Mouse (Mus musculus): ENCODE measurements around the gene Vps41.

Gene Vps41

DNA sequence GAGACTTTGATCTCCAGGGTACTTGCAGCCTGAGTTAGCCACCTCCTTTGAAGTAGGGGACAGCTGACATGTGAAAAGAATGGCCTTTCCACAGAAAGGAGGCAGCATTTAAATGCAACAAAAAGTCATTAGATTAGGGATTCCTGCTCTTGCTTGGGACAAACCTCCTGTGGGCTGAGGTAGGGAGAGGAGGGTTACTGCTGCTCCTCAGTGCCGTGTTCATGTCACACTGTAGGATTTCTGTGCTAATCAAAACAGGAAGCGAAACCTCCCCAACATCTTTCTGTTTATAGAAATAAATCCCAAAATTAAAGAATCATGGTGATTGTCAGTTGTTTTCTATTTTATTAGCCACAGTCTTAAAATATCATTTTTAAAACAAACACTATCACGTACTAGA, 77.4 kb downstream of the Vps41 start:
- no peak for DNase-seq (ENCODE audit: low spot score)

DNA sequence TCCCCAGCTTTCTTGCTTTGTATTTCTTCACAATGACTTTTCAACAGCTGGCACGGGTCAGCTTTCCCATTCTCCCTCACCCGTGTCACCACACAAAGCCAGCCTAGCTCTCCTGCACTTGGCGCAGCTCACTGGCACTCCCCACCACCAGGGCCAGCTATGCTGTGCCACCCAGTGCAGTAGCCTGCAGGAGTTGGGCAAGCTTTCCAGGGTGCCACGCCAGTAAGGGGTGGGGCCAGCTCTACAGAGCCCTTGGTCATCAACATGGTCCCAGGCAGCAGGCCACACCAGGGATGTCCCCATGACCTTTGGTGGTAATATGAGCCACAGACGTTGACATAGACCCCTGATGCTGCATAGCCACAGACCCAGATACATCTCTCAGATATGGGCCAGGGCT, 80.5 kb downstream of the Vps41 start:
- DNase-seq (ENCODE audit: low spot score): no peak

DNA sequence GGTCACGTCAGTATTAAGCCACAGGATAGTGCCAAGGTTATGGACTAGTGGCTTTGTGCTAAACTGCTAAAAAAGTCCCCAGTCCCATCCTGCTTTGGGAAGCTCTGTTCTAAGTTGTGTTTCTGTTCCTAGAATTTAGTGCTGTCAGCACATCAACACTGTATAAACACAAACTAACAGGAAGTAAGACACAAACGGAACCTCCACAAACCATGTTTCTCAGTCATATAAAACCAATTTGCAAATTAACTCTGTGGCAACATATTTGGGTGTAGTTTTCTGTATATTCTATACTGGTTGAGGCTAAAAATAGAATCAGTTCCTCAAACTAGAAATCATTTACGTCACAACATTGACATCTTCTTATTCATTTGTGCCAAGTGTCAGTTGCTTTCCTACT, 83.3 kb downstream of the Vps41 start:
- no peak for DNase-seq (ENCODE audit: low spot score)

DNA sequence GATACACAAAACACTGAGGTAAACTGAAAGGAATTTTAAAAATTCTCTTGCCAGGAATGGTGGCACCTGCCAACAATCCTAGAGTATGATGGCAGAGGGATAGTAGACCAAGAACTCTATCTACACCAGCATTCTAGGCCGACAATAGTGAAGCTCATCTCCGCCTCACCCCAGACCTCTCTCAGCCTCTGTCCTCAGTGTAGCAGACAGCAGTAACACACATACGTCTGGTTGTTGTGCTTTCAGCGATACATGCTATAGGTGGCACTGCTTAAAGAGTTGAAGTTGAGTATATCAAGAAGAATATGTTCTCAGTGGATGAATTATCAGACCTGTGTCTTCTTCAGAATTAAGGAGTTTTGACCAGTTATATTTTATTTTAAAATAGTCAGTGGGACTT, 92.4 kb downstream of the Vps41 start:
- DNase-seq (ENCODE audit: low spot score): no peak

DNA sequence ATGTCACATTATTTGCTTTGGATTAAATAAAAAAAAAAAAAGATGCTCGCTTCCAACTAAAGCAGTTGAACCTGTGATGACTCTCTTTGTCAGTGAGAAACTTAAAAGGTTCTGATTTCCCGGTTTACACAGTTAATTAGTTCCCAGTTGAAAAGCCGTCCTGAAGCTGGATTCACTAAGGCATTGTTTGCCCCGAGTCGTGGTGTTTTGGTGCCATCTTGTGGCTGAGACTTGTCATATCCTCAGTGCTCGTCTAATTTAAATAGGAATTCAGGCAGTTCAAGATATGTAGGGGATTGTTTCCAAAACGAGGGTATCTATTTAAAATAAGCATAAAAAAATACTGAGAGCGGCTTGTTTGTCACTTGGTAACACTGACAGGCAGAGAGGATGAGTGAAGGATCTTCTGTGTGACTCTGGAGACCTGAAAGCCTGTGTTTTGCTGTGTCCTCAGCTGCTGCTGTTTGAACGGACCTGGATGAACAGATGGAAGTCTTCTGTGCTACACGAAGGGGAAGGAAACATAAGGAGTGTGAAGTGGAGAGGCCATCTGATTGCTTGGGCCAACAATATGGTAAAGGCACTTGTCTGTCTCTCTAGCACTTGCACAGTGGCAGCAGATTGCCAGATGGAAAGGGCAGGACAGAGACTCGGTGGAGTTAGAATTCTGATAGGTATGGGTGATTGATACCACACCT, 93.0 kb downstream of the Vps41 start:
- DNase-seq (ENCODE audit: low spot score): peak; percentile 76

DNA sequence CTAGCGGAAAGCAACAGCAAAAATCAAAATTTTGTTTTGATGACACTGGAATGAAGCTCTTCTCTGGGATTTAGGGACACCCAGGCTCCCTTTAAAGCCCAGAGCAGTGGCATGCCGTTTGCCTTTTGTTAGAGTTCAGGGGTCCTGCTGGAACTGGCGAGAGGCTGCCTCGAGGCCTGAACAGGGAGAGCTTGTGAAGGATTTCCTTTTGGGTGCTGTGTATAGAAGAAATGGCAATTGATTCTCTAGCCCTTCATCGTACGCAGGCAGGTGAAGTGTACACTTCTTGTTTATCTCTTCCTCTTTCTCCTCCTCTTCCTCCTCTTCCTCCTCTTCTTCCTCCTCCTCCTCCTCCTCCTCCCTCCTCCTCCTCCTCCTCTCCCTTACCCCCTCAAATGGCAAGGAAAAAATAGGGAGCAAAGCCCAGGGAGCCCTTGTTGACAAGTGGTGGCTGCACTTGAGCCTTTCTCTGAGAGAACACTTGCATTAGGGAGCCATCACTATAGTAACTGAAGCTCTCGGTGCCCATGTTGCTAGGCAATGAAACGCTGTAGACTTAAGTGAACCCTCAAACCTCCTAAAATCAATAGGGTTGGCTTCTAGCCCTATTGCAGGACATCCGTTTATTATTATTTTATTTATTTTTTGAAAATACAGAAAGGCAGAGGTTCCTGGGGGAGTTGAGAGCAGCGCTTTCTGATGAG, 107.5 kb downstream of the Vps41 start:
- DNase-seq (ENCODE audit: low spot score): no peak

DNA sequence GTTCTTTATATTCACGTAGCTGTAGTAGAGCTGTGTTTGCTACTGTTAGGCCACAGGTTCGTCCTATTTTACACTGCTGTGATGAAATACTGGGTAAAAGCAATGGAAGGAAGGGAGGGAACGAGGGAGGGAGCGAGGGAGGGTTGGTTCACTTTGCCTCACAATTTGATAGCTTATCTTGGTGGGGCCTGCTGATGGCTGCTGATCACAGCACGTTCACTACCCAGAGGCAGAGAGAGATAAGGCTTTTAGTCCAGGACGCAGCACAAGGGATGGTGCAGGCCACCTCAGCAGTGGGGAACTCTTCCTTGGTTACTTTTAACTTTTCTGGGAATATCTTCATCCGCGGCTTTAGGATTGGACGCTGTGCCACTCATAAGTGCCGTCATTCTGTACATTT, 109.9 kb downstream of the Vps41 start:
- no peak for DNase-seq (ENCODE audit: low spot score)

DNA sequence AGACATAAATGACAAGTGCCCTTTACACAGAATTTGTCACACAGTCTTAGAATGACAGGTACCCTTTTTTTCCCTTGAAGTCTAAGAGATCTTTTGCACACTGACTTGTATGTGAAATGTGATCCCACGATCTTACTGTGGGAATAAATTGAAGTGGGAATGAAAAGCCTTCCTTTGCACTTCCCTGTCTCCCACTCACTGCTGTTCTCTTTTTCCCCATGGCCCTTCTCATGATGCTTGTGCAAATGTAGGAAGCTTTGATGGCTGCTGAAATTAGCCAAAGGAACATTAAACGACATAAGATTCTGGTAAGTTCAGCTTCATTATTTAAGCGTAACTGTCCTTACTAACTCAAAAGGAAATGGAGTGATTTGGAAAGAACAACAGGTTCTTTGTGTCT, 113.4 kb downstream of the Vps41 start:
- DNase-seq (ENCODE audit: low spot score): no peak

DNA sequence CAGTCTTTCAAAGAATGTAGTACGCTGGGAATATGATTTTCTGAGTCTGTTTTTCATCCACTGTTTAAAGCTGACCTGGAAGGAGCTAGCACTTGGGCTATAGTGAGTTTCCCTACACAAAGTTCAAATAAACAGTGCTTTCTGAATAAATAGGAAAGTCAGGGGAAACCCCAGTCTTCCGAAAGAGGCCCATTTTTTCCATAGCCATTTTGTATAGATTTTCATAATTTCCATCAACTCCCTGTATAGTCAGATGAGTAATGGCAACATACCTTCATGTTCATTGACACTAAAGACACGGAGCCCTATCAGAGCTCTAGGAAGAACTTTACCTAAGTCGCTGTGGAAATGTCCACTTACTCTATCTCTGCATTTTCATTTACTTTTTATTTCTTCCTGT, 122.1 kb downstream of the Vps41 start:
- no peak for DNase-seq (ENCODE audit: low spot score)

DNA sequence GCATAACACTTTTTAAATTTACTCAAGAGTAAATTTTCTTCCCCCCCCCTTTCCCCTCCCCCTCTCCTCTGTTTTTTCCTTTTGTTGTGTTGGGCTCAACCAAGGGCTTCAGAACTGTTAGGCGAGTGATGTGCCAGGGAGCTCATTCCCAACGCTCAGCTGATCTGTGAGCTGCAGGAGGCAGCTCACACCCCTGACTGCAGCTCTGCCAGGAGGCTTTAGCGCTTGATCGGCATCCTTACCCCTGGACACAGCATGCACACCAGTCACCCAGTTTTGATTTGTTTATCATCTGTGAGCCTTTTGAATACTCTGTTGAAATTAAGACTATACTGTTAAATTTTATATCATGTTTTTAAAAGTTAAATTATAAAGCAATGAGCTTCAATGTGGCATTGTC, 123.3 kb downstream of the Vps41 start:
- no peak for DNase-seq (ENCODE audit: low spot score)

DNA sequence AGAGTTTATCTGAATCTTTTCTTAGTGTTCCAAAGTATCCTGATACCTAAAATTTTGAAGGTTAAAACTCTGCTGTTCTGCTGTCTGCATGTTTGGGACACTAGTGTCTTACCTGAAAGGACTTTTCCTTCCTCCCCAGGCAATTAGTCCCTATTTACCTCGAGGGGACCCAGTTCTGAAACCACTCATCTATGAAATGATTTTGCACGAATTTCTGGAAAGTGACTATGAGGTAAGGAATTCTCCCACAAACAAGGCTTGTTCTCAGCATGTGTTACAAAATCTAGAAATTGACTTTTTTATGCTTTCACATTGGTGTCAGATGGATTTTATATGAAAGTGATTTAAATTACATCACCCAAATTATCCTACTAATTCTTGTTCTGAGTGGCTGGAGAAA, 123.9 kb downstream of the Vps41 start:
- no peak for DNase-seq (ENCODE audit: low spot score)

DNA sequence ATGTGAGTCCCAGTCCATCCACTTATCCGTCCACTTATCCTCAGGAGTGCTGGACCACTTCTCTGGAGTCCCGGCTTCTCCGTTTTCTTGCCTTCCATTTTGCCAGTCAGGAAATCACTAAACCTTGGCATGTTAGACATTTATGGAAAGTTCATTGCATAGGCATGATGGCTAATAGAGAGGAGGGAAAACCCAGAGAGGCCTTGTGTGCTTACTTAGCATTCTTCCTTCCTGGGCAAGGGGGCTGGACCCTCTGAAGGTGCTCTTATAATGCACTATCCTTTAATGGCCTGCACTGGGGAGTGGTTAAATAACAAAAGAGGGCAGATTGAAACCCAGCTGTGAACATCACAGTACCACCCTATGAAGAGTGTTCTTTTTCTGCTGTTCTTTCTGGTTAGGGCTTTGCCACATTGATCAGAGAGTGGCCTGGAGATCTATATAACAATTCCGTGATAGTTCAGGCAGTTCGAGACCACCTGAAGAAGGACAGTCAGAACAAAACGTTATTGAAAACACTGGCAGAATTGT, 124.7 kb downstream of the Vps41 start:
- DNase-seq (ENCODE audit: low spot score): no peak

DNA sequence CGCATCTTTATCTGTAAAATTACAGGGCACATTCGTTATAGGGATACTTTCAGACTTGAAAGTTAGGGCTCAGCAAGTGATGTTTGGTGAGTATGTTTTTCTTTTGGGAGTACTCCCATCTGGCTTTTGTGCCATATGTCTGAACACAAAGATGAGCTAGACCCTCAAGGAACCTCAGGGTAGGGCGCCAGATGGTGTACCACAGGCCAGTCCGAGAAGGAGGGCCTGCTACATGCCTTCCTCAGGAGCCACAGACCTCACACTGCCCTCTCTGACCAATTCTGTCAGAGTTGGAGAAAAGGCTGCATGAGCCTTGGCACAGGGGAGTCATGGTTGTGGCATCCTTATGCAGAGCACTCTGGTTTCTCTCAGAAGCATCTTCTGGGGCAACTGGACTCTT, 125.5 kb downstream of the Vps41 start:
- DNase-seq (ENCODE audit: low spot score): no peak

DNA sequence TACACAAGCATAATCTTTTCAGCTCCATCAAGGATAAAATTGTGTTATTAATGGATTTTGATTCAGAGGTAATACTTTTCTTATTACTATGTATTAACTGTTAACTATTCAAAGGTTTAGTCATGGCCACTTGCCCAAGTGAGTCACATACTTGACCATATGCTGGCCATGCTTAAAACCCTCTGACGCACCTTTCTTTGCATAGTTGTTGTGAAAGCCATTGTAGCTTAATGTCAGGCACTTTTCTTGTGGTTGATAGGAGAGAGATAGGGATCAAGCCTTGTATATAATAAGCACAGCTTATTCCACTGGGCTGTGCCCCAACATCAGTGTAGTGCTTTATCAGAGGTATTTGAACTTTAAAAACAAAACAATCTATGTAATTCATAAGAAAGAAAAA, 126.5 kb downstream of the Vps41 start:
- no peak for DNase-seq (ENCODE audit: low spot score)

DNA sequence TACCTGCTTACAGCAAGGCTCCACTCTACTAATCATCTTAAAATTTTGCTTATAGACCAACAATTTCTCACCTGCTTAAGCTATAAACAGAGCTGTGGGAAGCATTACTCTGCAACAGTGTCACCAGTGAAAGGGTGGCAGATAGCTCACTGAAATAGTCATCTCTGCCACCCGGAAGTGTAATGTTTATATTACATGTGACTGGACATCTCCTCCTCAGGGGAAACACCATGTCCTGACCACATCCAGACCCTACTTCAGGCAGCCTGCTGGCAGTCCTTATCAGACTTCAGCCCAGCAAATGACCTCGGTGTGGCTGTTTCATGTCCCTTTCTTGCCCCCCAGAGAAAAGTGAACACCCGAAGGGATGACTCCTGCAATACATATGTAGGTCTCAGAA, 130.3 kb downstream of the Vps41 start:
- no peak for DNase-seq (ENCODE audit: low spot score)

DNA sequence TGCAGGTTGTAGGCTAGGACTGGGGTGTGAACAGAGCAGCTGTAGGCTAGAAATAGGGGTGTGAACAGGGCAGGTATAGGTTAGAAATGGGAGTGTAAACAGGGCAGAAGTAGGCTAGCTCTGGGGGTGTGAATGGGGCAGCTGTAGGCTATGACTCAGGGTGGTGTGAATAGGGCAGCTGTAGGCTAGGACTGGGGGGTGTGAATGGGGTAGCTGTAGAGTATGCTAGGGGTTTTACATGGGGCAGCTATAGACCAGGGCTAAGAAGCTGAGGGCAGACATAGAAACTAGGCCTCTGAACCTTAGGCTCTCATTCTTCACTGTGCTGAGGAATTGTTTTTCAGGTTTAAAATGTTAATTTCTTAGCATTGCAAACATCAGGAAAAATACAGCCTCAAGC, 132.5 kb downstream of the Vps41 start:
- no peak for DNase-seq (ENCODE audit: low spot score)

DNA sequence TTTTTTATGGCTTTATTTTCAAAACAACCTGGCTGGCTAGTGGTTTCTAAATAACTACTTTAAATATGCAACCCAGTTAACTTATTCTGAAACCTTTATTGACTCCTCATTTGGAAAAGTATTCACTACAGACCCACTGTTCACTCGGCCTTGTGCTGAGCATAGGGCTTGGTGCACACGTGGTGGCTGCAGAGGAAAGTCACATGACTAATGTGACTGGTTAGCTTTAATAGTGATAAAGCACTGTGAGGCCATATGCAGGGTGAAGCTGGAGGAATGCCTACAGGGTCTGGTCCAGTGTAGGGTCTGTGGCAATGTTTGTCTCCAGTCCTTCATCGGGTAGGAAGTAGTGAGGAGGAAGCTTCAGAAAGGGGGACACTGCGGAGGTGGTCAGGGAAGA, 134.1 kb downstream of the Vps41 start:
- no peak for DNase-seq (ENCODE audit: low spot score)

DNA sequence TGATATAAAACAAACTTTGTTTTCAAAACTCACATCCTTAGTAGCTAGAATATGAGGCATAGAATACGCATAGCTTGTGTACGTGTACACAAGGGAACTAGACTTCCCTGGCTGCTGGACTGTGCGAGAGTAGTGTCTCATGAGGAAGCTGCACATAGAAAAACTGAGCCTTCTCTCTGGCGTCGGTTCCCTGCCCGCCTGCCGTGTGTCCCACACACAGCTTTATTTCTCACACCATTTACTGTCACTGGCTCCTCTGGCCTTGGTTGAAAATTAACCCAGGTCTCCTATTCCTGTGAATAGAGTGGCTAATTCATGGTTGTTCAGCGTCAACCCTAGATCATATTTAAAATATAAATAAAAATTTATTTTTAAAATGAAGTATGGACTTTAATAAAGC, 135.6 kb downstream of the Vps41 start:
- DNase-seq (ENCODE audit: low spot score): no peak

DNA sequence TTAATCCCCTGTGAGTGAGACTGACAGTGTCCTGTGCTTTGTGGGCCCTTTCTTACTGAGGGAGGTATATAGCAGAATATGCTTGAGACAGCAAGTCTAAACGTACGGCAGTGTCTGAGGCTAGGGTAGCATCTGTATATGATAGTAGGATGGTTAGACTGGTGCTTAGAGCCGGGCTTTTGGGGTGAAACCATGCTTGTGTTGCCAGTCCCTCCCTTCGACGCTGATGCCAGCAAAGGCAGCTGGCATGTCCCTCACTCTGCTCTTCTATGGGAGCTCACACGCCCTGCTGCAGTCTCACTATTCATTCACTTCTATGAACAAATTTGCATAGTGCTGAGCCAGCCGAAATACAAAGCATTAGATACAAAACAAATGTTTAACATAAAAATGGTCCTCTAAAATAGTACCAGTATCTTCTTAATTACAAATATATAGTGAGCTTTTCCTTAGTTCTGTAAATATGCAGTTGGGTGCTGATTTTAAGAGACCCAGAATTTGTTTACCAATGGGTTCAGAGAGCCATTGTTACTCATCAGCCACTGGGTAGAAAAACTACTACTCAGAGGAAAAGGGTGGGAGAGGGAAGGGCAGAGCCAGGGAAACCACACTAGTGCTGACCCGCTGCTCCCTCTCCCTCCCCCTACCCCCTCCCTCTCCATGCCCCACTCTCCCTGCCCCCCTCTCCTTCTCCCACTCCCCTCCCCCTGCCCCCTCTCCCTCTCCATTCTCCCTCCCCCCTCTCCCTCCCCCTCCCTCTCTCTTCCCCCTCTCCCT, 139.1 kb downstream of the Vps41 start:
- DNase-seq (ENCODE audit: low spot score): no peak

DNA sequence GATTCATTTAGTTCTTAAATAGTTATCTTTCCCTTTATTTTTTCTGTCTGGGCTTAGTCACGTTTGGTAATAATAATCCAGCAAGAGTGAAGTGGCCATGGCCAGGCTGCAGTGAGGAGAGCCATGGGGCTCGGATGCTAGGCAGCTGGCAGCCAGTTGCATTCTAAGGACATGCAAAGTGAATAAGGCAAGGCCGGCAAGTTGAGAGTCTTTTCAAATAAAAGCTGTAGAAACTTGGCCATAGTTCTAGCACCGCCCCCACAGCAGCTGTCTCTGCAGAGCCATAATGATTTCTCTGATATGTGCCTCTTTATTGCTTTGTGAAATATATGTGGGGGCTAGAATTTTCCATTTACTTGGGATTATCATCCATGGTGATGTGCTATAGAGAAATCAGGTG, 141.1 kb downstream of the Vps41 start:
- no peak for DNase-seq (ENCODE audit: low spot score)

DNA sequence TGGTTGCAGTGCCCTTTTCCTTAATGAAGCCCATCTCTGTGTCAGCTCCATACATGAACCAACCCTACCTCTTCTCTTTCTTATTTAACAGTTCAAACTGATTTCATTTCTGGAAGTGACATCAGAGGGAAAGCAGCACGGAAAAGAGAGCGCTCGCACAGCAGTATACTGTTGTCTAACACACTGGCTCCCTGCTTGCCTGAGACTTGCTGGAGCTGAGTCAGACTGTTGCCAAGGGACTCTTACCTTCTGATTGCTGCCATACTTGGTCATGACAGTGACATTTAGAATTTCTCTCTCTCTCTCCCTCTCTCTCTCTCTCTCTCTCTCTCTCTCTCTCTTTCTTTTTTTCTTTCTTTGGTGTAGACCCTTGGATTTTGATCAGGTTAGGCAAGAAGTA, 142.3 kb downstream of the Vps41 start:
- no peak for DNase-seq (ENCODE audit: low spot score)

DNA sequence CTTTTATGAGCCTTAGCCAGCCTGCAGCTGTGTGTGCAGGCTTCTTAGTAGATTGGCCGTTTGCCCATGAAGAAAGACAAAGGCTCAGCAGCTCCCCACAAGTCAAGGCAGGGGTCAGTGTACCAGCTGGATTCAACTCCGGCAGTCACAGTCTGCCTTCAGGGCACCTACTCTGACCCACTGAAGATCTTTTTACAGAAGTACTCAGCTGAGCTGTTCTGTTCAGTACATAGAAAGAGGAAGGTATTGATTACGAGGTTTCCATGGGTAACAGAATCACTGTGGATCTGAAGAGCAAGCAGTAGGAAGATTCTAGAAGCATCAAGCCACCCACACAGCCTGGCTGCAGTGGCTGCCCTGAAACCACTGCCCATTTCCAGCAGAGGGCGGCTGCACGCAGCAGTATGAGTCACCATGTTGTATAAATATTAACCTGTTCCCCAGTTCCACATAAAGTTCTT, 151.0 kb downstream of the Vps41 start:
- DNase-seq (ENCODE audit: low spot score): no peak

DNA sequence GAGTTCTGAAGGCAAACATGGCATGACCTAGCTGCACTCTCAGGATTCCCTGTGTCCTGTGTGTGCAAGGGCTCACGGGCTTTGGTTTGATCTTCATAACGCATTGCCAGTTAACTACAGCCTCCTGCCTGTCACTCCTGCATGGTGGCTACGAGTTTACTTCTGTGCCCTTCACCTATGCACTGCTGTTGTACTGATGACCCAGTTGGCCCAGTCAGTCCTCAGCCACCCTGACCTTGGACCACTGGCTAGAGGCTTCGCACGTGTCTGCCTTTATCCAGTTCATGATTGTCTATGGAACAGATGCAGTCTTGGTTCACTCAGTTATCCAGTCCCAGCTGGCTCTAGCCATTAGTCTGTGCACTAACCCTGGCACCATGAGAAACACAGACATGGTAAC, 151.7 kb downstream of the Vps41 start:
- DNase-seq (ENCODE audit: low spot score): no peak
